9 mouse cellular contexts compared by ENCODE assay signal in the genomic region with DNA sequence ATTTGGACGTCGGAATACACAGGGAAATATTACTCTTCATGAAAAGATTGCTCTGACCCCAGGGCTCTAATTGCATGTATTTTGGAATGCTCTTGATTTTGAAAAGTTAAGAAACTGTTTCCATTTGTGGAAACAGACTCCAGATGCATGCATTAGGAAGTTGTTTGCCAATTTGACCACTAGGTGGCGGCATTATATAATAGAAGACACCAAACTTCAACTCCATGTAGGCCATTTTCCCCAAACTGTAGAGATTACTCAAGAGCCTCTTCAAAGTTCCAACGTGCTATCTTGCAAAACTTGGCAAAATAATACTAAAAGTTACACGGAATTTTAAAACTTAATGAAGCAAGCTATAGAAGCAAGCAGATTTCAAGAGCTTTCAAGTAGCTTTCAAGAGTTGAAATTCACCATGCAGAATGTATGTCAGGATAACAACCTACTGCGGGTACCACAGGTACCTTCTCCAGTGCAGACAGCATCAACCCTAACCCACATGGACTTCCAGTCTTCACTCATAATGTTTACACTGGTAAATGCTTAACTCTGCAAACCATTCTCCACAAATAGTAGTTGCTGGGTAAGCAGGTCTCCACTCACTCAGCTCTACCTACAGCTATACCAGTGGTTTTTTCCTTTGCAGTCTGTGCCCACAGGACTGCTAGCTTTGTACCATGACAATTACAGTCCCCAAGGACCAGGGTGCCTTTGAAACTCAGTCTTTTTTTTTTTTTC.
DNase-seq lines count a peak whose midpoint lies in the region; ATAC-seq and TF ChIP-seq lines count a peak whose summit lies in the region.
"Had no signal": no experiment of that assay in that cellular context is flagged by ENCODE, and none has a peak within 500 bp of the region (broad histone marks: within the 10 kb centered on the region; RNA-seq: fewer than 3 reads in every experiment).

No protein-coding gene starts in this region.

- no peaks in the 10 kb centered on the region for H3K9me3 ChIP-seq in heart, embryonic 12.5 days (replicated peaks)
- no peaks in the 10 kb centered on the region for H3K9me3 ChIP-seq in stomach, postnatal 0 days (ENCODE audit: control insufficient read depth, low read length)
- H3K9me3 ChIP-seq: limb, embryonic 12.5 days had no signal

- peaks cover 2% of the 10 kb centered on the region for H3K4me1 ChIP-seq in heart, adult 2 months (ENCODE audit: control insufficient read depth, insufficient read depth, low read length)
- no peaks in the 10 kb centered on the region for H3K4me1 ChIP-seq in heart, embryonic 12.5 days (replicated peaks)
- no peaks in the 10 kb centered on the region for H3K4me1 ChIP-seq in stomach, postnatal 0 days (replicated peaks; ENCODE audit: control insufficient read depth, insufficient read depth)
- H3K4me1 ChIP-seq: limb, embryonic 12.5 days had no signal

- no peak overlapping the region for H3K4me3 ChIP-seq in heart, adult 2 months
- no peak overlapping the region for H3K4me3 ChIP-seq in heart, embryonic 12.5 days
- no peak overlapping the region for H3K4me3 ChIP-seq in stomach, postnatal 0 days (ENCODE audit: low read depth, low read length)
- H3K4me3 ChIP-seq: limb, embryonic 12.5 days had no signal

- DNase-seq in heart, adult 2 months: peak; percentile 25 to 40
- peak; percentile 89 for DNase-seq in NIH3T3 (ENCODE audit: low read depth)
- DNase-seq in cerebellum, adult 9-10 months: peak; percentile 69
- peak; percentile 15 for DNase-seq in gastrocnemius, postnatal 14 days
- peak; percentile 46 to 71 for DNase-seq in layer of hippocampus, adult 8-10 months (ENCODE audit: low spot score in 2 of 2)
- peak; percentile 45 for DNase-seq in stomach, postnatal 0 days (ENCODE audit: low spot score)

- peak; percentile 87 for TF ChIP-seq CTCF in heart, adult 2 months (IDR thresholded peaks at IDR 0.05)
- TF ChIP-seq CTCF in stomach, postnatal 0 days (IDR thresholded peaks at IDR 0.05; ENCODE audit: low read depth): peak; percentile 85

- H3K27ac ChIP-seq in heart, adult 2 months: no peak overlapping the region
- no peak overlapping the region for H3K27ac ChIP-seq in heart, embryonic 12.5 days (ENCODE audit: poor library complexity, severe bottlenecking)
- H3K27ac ChIP-seq in stomach, postnatal 0 days (replicated peaks): no peak overlapping the region
- H3K27ac ChIP-seq: limb, embryonic 12.5 days had no signal

- TF ChIP-seq EP300 in heart, adult 2 months (IDR thresholded peaks at IDR 0.05; ENCODE audit: insufficient read depth, low read depth, low read length): no peak
- TF ChIP-seq EP300 in stomach, postnatal 0 days (optimal IDR thresholded peaks at IDR 0.05): no peak

- no peaks in the 10 kb centered on the region for H3K79me2 ChIP-seq in heart, adult 2 months (replicated peaks; ENCODE audit: control insufficient read depth, insufficient read depth, low read length)

- H3K9ac ChIP-seq in heart, adult 2 months (ENCODE audit: low read depth, low read length): no peak overlapping the region
- no peak overlapping the region for H3K9ac ChIP-seq in heart, embryonic 12.5 days
- H3K9ac ChIP-seq in stomach, postnatal 0 days (ENCODE audit: low read length): no peak overlapping the region
- H3K9ac ChIP-seq: limb, embryonic 12.5 days had no signal

- no peak for TF ChIP-seq POLR2A in heart, adult 2 months (IDR thresholded peaks at IDR 0.05; ENCODE audit: insufficient read depth, low read depth, low read length)

- intact Hi-C loops in heart, adult 2 months (cut with DNase I): loop anchor here (1.0 kb wide), 2 partner anchors 70 to 85 kb away; no protein-coding TSS in a partner anchor
- intact Hi-C loops in gastrocnemius, postnatal 14 days (cut with DNase I; ENCODE audit: low total_unique reads): loop anchor here (2.0 to 5.0 kb wide), 2 partner anchors 72 to 85 kb away; no protein-coding TSS in a partner anchor

- no peak for ATAC-seq in heart, embryonic 12.5 days (ENCODE audit: insufficient number of reproducible peaks, low FRiP score)
- ATAC-seq in megakaryocyte, adult 5-6 weeks (ENCODE audit: poor library complexity, severe bottlenecking): peak; percentile 53
- no peak; the same call in 1 of the 2 replicates for ATAC-seq in stomach, postnatal 0 days (ENCODE audit: low FRiP score, low TSS enrichment)

- H3K4me2 ChIP-seq in heart, embryonic 12.5 days: no peak overlapping the region
- no peak overlapping the region for H3K4me2 ChIP-seq in stomach, postnatal 0 days (replicated peaks; ENCODE audit: low read depth)
- H3K4me2 ChIP-seq: limb, embryonic 12.5 days had no signal

- 18% methylated on average over 6 of the region's 6 CpGs for WGBS in heart, adult 2 months
- WGBS in heart, embryonic 12.5 days: 15% methylated on average over 6 of the region's 6 CpGs
- 18% methylated on average over 6 of the region's 6 CpGs for WGBS in stomach, postnatal 0 days

- H3K27me3 ChIP-seq in heart, adult 2 months (ENCODE audit: control insufficient read depth, insufficient read depth, low read length): no peaks in the 10 kb centered on the region
- H3K27me3 ChIP-seq in heart, embryonic 12.5 days (replicated peaks): no peaks in the 10 kb centered on the region
- H3K27me3 ChIP-seq in stomach, postnatal 0 days (ENCODE audit: control insufficient read depth, insufficient read depth, low read length): no peaks in the 10 kb centered on the region
- H3K27me3 ChIP-seq: limb, embryonic 12.5 days had no signal

- no peaks in the 10 kb centered on the region for H3K36me3 ChIP-seq in heart, adult 2 months (ENCODE audit: control insufficient read depth, insufficient read depth, low read length)
- no peaks in the 10 kb centered on the region for H3K36me3 ChIP-seq in heart, embryonic 12.5 days
- no peaks in the 10 kb centered on the region for H3K36me3 ChIP-seq in stomach, postnatal 0 days (ENCODE audit: control insufficient read depth, insufficient read depth, low read length)
- H3K36me3 ChIP-seq: limb, embryonic 12.5 days had no signal

Comparison
In these comparisons a context has a peak if more than half of its experiments do, and no peak if none do; other contexts are left out.
1. DNase-seq: peak in every context shown above with its lines; median percentile 89 in NIH3T3; 69 in cerebellum, adult 9-10 months; 58 in layer of hippocampus, adult 8-10 months; 45 in stomach, postnatal 0 days; 32 in heart, adult 2 months; 15 in gastrocnemius, postnatal 14 days.